Mouse (Mus musculus): Measurements from ENCODE around the gene Pde7b. TPM values are rescaled to one million over a fixed set of nuclear protein-coding genes. Genes with fewer than 3 reads are reported as not detected.

Pde7b gene
- total and polyA plus RNA-seq, 2 experiments from 2014 or later = 3.3 to 6.0 TPM

GRCm38 (mm10) chr10:20505454-20505853, 219.4 kb downstream of the Pde7b start:
- H3K27me3 ChIP-seq (ENCODE audit: insufficient read depth, low read length) = no peaks in the 10 kb centered on the region
- no peak for TF ChIP-seq CTCF (IDR thresholded peaks at IDR 0.05)
- H3K9ac ChIP-seq (replicated peaks; ENCODE audit: low read length, poor library complexity, severe bottlenecking) = no peak overlapping the region
- WGBS = 84% methylated on average over 10 of the region's 10 CpGs
- ATAC-seq (ENCODE audit: low FRiP score) (no peak), DNase-seq (ENCODE audit: low spot score) (no peak)
- H3K4me1 ChIP-seq (ENCODE audit: insufficient read depth, low read length) = no peaks in the 10 kb centered on the region
- H3K27ac ChIP-seq (ENCODE audit: low read depth, low read length) = no peak overlapping the region
- H3K4me2 ChIP-seq (ENCODE audit: low read depth, low read length, poor library complexity, severe bottlenecking) = no peak overlapping the region
- H3K36me3 ChIP-seq (ENCODE audit: insufficient read depth, low read length) = no peaks in the 10 kb centered on the region
- no peaks in the 10 kb centered on the region for H3K9me3 ChIP-seq (ENCODE audit: low read length)
- no peak overlapping the region for H3K4me3 ChIP-seq (ENCODE audit: low read depth, low read length)

GRCm38 (mm10) chr10:20504800-20505199, 220.1 kb downstream of the Pde7b start:
- 90% methylated on average over 3 of the region's 3 CpGs for WGBS
- ATAC-seq (ENCODE audit: low FRiP score) (no peak), DNase-seq (ENCODE audit: low spot score) (no peak)
- no peaks in the 10 kb centered on the region for H3K36me3 ChIP-seq (ENCODE audit: insufficient read depth, low read length)
- no peaks in the 10 kb centered on the region for H3K4me1 ChIP-seq (ENCODE audit: insufficient read depth, low read length)
- no peak overlapping the region for H3K4me3 ChIP-seq (ENCODE audit: low read depth, low read length)
- H3K9ac ChIP-seq (replicated peaks; ENCODE audit: low read length, poor library complexity, severe bottlenecking) = no peak overlapping the region
- no peak overlapping the region for H3K27ac ChIP-seq (ENCODE audit: low read depth, low read length)
- H3K27me3 ChIP-seq (ENCODE audit: insufficient read depth, low read length) = no peaks in the 10 kb centered on the region
- no peak for TF ChIP-seq CTCF (IDR thresholded peaks at IDR 0.05)
- H3K9me3 ChIP-seq (ENCODE audit: low read length) = no peaks in the 10 kb centered on the region
- no peak overlapping the region for H3K4me2 ChIP-seq (ENCODE audit: low read depth, low read length, poor library complexity, severe bottlenecking)

GRCm38 (mm10) chr10:20503265-20504025, 221.4 kb downstream of the Pde7b start:
- WGBS = 93% methylated on average over 17 of the region's 17 CpGs
- Histone ChIP-seq H3K9me3 (ENCODE audit: low read length) (no peaks in the 10 kb centered on the region), H3K27me3 (ENCODE audit: insufficient read depth, low read length) (no peaks in the 10 kb centered on the region), H3K36me3 (ENCODE audit: insufficient read depth, low read length) (no peaks in the 10 kb centered on the region), H3K4me3 (ENCODE audit: low read depth, low read length) (no peak overlapping the region), H3K9ac (replicated peaks; ENCODE audit: low read length, poor library complexity, severe bottlenecking) (no peak overlapping the region), H3K27ac (ENCODE audit: low read depth, low read length) (no peak overlapping the region), H3K4me2 (ENCODE audit: low read depth, low read length, poor library complexity, severe bottlenecking) (no peak overlapping the region), H3K4me1 (ENCODE audit: insufficient read depth, low read length) (no peaks in the 10 kb centered on the region)
- DNase-seq (ENCODE audit: low spot score) (no peak), ATAC-seq (ENCODE audit: low FRiP score) (no peak)
- no peak for TF ChIP-seq CTCF (IDR thresholded peaks at IDR 0.05)

GRCm38 (mm10) chr10:20501221-20501620, 223.7 kb downstream of the Pde7b start:
- DNase-seq (ENCODE audit: low spot score) (no peak), ATAC-seq (ENCODE audit: low FRiP score) (no peak)
- Histone ChIP-seq H3K4me3 (ENCODE audit: low read depth, low read length) (no peak overlapping the region), H3K4me1 (ENCODE audit: insufficient read depth, low read length) (no peaks in the 10 kb centered on the region), H3K9me3 (ENCODE audit: low read length) (no peaks in the 10 kb centered on the region), H3K27me3 (ENCODE audit: insufficient read depth, low read length) (no peaks in the 10 kb centered on the region), H3K9ac (replicated peaks; ENCODE audit: low read length, poor library complexity, severe bottlenecking) (no peak overlapping the region), H3K4me2 (ENCODE audit: low read depth, low read length, poor library complexity, severe bottlenecking) (no peak overlapping the region), H3K27ac (ENCODE audit: low read depth, low read length) (no peak overlapping the region), H3K36me3 (ENCODE audit: insufficient read depth, low read length) (no peaks in the 10 kb centered on the region)
- 83% methylated on average over 6 of the region's 6 CpGs for WGBS
- TF ChIP-seq CTCF (IDR thresholded peaks at IDR 0.05) = no peak

- no peak for TF ChIP-seq CTCF (IDR thresholded peaks at IDR 0.05)
Measured at GRCm38 (mm10) chr10:20495051-20495450, 229.8 kb downstream of the Pde7b start.

GRCm38 (mm10) chr10:20493826-20494455, 230.9 kb downstream of the Pde7b start:
- H3K4me3 ChIP-seq (ENCODE audit: low read depth, low read length) = no peak overlapping the region
- H3K4me2 ChIP-seq (ENCODE audit: low read depth, low read length, poor library complexity, severe bottlenecking) = no peak overlapping the region
- no peak overlapping the region for H3K9ac ChIP-seq (replicated peaks; ENCODE audit: low read length, poor library complexity, severe bottlenecking)
- no peaks in the 10 kb centered on the region for H3K9me3 ChIP-seq (ENCODE audit: low read length)
- no peak for ATAC-seq (ENCODE audit: low FRiP score)
- no peak for DNase-seq (ENCODE audit: low spot score)
- no peaks in the 10 kb centered on the region for H3K36me3 ChIP-seq (ENCODE audit: insufficient read depth, low read length)
- TF ChIP-seq CTCF (IDR thresholded peaks at IDR 0.05) = no peak
- H3K27me3 ChIP-seq (ENCODE audit: insufficient read depth, low read length) = no peaks in the 10 kb centered on the region
- 79% methylated on average over 5 of the region's 5 CpGs for WGBS
- no peak overlapping the region for H3K27ac ChIP-seq (ENCODE audit: low read depth, low read length)
- no peaks in the 10 kb centered on the region; the same call in 1 of the 2 replicates for H3K4me1 ChIP-seq (ENCODE audit: insufficient read depth, low read length)

More at GRCm38 (mm10) chr10:20495051-20495450, 229.8 kb downstream of the Pde7b start:
- no peak for DNase-seq (ENCODE audit: low spot score)
- H3K4me2 ChIP-seq (ENCODE audit: low read depth, low read length, poor library complexity, severe bottlenecking) = no peak overlapping the region
- no peaks in the 10 kb centered on the region for H3K36me3 ChIP-seq (ENCODE audit: insufficient read depth, low read length)
- no peaks in the 10 kb centered on the region for H3K27me3 ChIP-seq (ENCODE audit: insufficient read depth, low read length)
- no peak overlapping the region for H3K9ac ChIP-seq (replicated peaks; ENCODE audit: low read length, poor library complexity, severe bottlenecking)
- ATAC-seq (ENCODE audit: low FRiP score) = no peak
- H3K4me3 ChIP-seq (ENCODE audit: low read depth, low read length) = no peak overlapping the region
- H3K4me1 ChIP-seq (ENCODE audit: insufficient read depth, low read length) = no peaks in the 10 kb centered on the region; the same call in 1 of the 2 replicates
- H3K27ac ChIP-seq (ENCODE audit: low read depth, low read length) = no peak overlapping the region
- H3K9me3 ChIP-seq (ENCODE audit: low read length) = no peaks in the 10 kb centered on the region
- 89% methylated on average over 4 of the region's 4 CpGs for WGBS

Data from midbrain, postnatal 0 days (tissue).